Mouse (Mus musculus): Measurements from ENCODE around the gene Lemd2. TPM values are rescaled to one million over a fixed set of nuclear protein-coding genes. Genes with fewer than 3 reads are reported as not detected.

The Lemd2 gene
- polyA plus RNA-seq, 1 experiment from 2014 or later, result 9.7 TPM

DNA sequence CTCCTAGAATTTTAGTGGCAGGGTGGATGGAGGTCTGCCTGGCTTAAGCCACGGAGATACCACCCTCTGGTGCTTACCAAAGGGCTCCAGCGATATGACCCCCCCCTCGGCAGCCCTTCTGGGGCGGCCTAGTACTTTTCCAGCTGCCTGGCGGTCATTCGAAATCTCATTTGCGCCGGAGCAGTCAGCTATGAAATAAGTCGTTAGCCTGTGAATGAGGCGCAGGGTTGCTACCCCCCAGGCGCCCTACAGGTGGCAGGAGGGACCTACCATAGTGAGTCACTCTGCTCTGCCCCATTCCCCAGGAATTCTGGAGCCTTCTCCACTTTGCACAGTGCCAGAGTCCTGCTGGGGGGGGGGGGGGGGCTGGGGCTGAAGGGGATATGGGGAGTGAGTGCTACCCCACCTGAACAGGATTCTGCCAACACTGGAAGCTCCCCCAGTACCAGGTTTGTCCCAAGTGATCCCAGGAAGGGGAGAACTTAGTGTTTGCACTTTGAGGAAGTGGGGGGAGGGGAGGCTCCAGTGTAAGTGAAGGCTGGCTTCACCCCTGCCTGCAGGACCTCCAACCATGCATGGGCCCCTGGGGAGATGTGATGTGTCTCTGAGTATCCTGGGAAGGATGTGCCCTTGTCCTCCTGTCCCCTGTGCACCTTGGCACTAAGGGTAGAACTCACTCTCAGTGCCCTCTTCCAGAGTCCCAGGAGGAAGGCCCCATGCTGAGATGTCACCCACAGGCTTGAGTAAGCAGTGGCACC is 8.7 kb upstream of the Lemd2 start:
- ATAC-seq (ENCODE audit: low FRiP score, low TSS enrichment), result peak; percentile 89
- 2% methylated on average over 11 of the region's 11 CpGs for WGBS
- Histone ChIP-seq H3K4me3 (ENCODE audit: low read length) (no peak overlapping the region), H3K4me1 (ENCODE audit: insufficient read depth, low read length) (peaks cover 24% of the 10 kb centered on the region), H3K27ac (ENCODE audit: low read length) (peak overlapping the region; percentile 78), H3K36me3 (ENCODE audit: insufficient read depth, low read length) (no peaks in the 10 kb centered on the region), H3K9ac (replicated peaks; ENCODE audit: low read length) (0 out of 2 replicates have a peak overlapping the region, but pooled peaks have one; percentile 32), H3K4me2 (replicated peaks; ENCODE audit: low read depth, low read length) (peak overlapping the region; percentile 25; the same call in 1 of the 2 replicates), H3K9me3 (ENCODE audit: low read length) (no peaks in the 10 kb centered on the region), H3K27me3 (ENCODE audit: insufficient read depth, low read length) (no peaks in the 10 kb centered on the region)

DNA sequence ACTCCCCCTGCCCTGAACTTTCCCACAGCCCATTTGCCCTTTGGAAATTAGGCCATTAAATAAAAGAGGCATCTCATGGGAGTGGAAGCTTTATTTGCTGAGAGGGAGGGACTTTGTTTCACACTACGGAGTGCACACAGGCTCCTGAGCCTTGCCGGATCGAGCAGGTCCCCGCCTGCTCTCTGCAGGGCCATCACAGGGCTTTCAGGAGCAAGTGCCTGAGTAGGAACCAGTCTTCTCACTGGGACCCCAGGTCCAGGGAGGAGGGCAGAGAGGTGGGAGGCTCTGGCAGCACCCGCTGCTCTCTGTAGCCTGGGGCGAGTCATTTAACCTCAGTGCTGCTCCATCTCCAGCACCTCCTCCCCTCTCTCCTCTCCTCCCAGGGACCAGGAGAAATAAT is 7.7 kb upstream of the Lemd2 start:
- Histone ChIP-seq H3K27me3 (ENCODE audit: insufficient read depth, low read length) (no peaks in the 10 kb centered on the region), H3K27ac (ENCODE audit: low read length) (peak overlapping the region; percentile 78), H3K4me2 (replicated peaks; ENCODE audit: low read depth, low read length) (no peak overlapping the region), H3K9me3 (ENCODE audit: low read length) (no peaks in the 10 kb centered on the region), H3K36me3 (ENCODE audit: insufficient read depth, low read length) (no peaks in the 10 kb centered on the region), H3K4me3 (ENCODE audit: low read length) (no peak overlapping the region), H3K4me1 (ENCODE audit: insufficient read depth, low read length) (peaks cover 25% of the 10 kb centered on the region), H3K9ac (replicated peaks; ENCODE audit: low read length) (peak overlapping the region; percentile 32)
- 10% methylated on average over 6 of the region's 6 CpGs for WGBS
- peak; percentile 63 for ATAC-seq (ENCODE audit: low FRiP score, low TSS enrichment)

DNA sequence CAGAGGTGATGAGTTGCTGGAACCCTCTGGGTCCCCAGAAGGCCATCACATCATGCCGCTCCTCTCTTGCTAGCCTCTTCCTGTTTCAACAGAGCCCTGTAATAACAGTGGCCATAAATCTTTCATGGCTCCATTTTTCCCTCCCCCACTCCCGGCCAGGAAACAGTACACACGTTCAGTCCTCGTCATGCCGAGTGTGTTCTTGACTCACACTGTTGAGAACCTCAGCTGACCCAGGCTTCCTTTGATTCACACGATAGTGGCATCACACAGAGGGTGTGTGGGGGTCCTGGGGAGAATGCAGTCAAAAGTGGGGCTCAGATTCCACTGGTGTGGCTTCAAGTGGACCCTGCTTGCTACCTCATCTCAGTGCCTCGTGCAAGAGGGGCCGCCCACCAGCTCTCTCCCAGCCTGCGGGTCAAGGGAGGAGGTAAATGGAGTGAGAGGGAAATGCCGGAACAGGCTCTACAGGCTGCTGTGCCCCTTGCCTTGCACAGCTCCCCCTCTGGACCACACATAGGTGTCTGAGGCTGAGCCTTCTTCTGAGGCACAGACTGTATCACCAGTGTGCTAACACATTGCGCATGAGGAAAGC is 2.9 kb upstream of the Lemd2 start:
- Histone ChIP-seq H3K9me3 (ENCODE audit: low read length) (peaks cover under 1% of the 10 kb centered on the region), H3K4me2 (replicated peaks; ENCODE audit: low read depth, low read length) (0 out of 2 replicates have a peak overlapping the region, but pooled peaks have one; percentile 10), H3K27me3 (ENCODE audit: insufficient read depth, low read length) (no peaks in the 10 kb centered on the region), H3K27ac (ENCODE audit: low read length) (no peak overlapping the region), H3K4me1 (ENCODE audit: insufficient read depth, low read length) (peaks cover 30% of the 10 kb centered on the region), H3K36me3 (ENCODE audit: insufficient read depth, low read length) (peaks cover 3% of the 10 kb centered on the region; the same call in 1 of the 2 replicates), H3K9ac (replicated peaks; ENCODE audit: low read length) (peak overlapping the region; percentile 18; the same call in 1 of the 2 replicates), H3K4me3 (ENCODE audit: low read length) (no peak overlapping the region)
- ATAC-seq (ENCODE audit: low FRiP score, low TSS enrichment), result no peak
- WGBS, result 14% methylated on average over 11 of the region's 11 CpGs

DNA sequence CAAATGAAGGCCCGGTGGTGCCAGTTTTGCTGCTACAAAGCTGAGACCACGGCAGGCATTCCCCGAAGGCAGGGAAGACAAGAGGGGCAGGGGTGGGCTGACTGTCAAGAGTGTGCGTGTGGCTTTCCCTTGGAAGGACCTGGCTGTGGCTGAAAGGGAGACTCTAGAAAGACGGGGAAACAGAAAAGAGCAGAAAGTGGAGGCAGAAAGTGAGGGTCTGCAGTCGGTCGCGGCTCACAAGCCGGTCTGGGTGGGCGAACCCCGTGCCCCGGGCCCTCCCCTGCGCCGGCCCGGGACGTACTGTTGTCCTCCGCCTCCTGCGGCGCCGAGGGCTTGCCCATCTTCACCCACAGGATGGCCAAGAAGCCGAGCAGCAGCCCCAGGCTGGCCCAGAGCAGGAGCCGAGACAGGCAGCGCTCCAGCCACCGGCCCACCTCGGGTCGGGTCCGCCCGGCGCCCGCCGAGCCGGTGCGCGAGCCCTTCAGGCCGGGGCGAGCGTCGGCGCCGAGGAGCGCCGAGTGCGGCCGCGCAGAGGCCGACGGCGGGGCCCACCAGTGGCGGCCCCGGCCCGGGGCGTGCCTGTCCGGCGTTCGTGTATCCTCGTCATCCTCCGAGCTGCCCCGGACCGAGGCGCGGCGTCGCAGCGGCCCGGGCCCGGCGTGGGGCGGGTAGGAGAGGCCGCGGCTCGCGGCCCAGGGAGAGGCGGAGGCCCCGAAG is 753 bp downstream of the Lemd2 start:
- Histone ChIP-seq H3K36me3 (ENCODE audit: insufficient read depth, low read length) (peaks cover 25% of the 10 kb centered on the region), H3K27ac (ENCODE audit: low read length) (peak overlapping the region; percentile 95), H3K4me1 (ENCODE audit: insufficient read depth, low read length) (peaks cover 49% of the 10 kb centered on the region), H3K4me3 (ENCODE audit: low read length) (peak overlapping the region; percentile 90), H3K4me2 (replicated peaks; ENCODE audit: low read depth, low read length) (peak overlapping the region; percentile 77), H3K9ac (replicated peaks; ENCODE audit: low read length) (peak overlapping the region; percentile 96), H3K27me3 (ENCODE audit: insufficient read depth, low read length) (no peaks in the 10 kb centered on the region), H3K9me3 (ENCODE audit: low read length) (peaks cover 4% of the 10 kb centered on the region)
- ATAC-seq (ENCODE audit: low FRiP score, low TSS enrichment), result peak; percentile 33
- WGBS, result under 1% methylated on average over 61 of the region's 74 CpGs

DNA sequence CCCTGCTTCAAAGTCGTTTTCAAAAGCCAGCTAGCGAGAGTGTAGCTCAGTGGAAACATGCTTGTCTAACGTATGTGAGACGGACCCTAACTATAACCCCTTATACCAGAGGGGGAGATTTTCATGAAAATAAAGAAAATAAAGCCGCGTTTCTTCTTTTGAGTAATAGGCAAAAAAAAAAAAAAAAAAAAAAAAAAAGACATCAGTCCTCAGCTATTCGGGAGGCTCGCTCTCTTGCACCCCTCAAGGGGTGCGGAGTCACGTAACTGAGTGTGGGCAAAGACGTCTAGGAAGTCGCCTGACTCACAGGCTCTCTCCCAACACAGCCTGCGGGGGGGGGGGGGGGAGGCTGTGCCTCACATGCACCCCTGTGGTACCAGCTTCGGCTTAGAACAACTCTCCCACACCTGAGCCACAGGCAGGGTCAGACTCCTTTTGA is 1.3 kb downstream of the Lemd2 start:
- H3K36me3 ChIP-seq (ENCODE audit: insufficient read depth, low read length), result peaks cover 30% of the 10 kb centered on the region
- H3K9me3 ChIP-seq (ENCODE audit: low read length), result peaks cover 4% of the 10 kb centered on the region
- WGBS, result 41% methylated on average over 13 of the region's 14 CpGs
- peak overlapping the region; percentile 90 for H3K4me3 ChIP-seq (ENCODE audit: low read length)
- H3K4me2 ChIP-seq (replicated peaks; ENCODE audit: low read depth, low read length), result peak overlapping the region; percentile 77
- no peaks in the 10 kb centered on the region for H3K27me3 ChIP-seq (ENCODE audit: insufficient read depth, low read length)
- H3K9ac ChIP-seq (replicated peaks; ENCODE audit: low read length), result peak overlapping the region; percentile 96
- ATAC-seq (ENCODE audit: low FRiP score, low TSS enrichment), result no peak
- peak overlapping the region; percentile 95 for H3K27ac ChIP-seq (ENCODE audit: low read length)
- peaks cover 49% of the 10 kb centered on the region for H3K4me1 ChIP-seq (ENCODE audit: insufficient read depth, low read length)

DNA sequence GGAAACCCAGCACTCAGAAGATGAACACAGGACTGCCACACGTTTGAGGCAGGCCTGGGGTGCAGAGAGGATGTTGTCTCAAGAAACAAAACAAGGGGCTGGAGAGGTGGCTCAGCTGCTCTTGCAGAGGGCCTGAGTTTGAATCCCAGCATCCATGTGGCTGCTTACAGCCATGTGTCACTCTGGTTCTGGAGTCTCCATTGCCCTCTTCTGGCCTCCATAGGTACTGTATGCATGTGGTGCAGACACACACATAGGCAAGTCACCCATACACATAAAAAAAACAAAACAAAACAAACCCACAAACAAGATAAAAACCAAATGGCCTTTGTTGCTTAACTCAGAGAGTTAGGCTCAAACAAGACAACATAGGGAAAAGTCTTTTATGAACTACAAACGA is 2.3 kb downstream of the Lemd2 start:
- Histone ChIP-seq H3K36me3 (ENCODE audit: insufficient read depth, low read length) (peaks cover 37% of the 10 kb centered on the region), H3K9me3 (ENCODE audit: low read length) (peaks cover 4% of the 10 kb centered on the region), H3K27ac (ENCODE audit: low read length) (no peak overlapping the region), H3K4me3 (ENCODE audit: low read length) (no peak overlapping the region), H3K4me2 (replicated peaks; ENCODE audit: low read depth, low read length) (no peak overlapping the region), H3K9ac (replicated peaks; ENCODE audit: low read length) (no peak overlapping the region), H3K27me3 (ENCODE audit: insufficient read depth, low read length) (no peaks in the 10 kb centered on the region), H3K4me1 (ENCODE audit: insufficient read depth, low read length) (peaks cover 43% of the 10 kb centered on the region)
- WGBS, result 65% methylated on average over 2 of the region's 2 CpGs
- no peak for ATAC-seq (ENCODE audit: low FRiP score, low TSS enrichment)

DNA sequence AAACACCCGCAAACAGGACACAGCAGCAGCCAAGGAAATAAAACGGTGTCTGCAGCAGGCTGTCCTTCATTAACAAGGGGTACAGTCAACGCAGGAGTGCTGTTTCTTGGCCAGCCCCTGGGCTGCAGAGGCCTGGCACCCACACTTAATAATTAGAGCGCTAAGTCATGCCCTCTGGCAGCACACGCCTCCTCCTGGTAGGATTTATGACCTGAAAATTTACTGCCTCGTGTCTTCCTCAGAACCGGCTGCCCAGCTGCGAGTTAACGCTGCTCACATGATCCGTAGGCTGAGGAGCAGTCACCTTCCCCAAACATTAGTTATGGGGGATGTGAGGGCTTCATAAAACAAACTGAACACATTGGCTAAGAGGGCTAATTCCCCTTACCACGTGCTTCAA is 3.5 kb downstream of the Lemd2 start:
- WGBS, result 15% methylated on average over 11 of the region's 11 CpGs
- peak overlapping the region; percentile 5; the same call in 1 of the 2 replicates for H3K9ac ChIP-seq (replicated peaks; ENCODE audit: low read length)
- no peak overlapping the region for H3K27ac ChIP-seq (ENCODE audit: low read length)
- H3K4me1 ChIP-seq (ENCODE audit: insufficient read depth, low read length), result peaks cover 36% of the 10 kb centered on the region
- H3K9me3 ChIP-seq (ENCODE audit: low read length), result peaks cover 4% of the 10 kb centered on the region
- H3K27me3 ChIP-seq (ENCODE audit: insufficient read depth, low read length), result no peaks in the 10 kb centered on the region
- peaks cover 46% of the 10 kb centered on the region for H3K36me3 ChIP-seq (ENCODE audit: insufficient read depth, low read length)
- no peak for ATAC-seq (ENCODE audit: low FRiP score, low TSS enrichment)
- H3K4me3 ChIP-seq (ENCODE audit: low read length), result no peak overlapping the region
- no peak overlapping the region for H3K4me2 ChIP-seq (replicated peaks; ENCODE audit: low read depth, low read length)

DNA sequence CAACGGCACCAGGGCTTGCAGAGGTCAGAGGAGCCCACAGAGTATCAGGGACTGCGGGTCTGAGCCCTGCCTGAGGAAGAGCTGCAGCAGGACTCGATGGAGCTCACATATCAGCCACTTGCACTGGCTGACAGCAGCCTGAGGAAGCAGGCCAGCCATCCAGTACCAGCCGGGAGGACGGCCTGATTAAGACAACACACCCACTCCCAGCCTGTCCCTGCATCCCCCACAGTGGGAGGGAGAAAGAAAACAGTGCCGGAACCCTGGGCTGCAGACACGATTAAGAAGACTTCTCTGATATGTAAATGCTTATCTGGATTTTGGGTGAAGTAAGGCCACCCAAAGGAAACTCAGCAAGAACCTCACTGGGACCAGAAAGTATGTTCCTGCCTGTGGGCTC is 4.4 kb downstream of the Lemd2 start:
- Histone ChIP-seq H3K27me3 (ENCODE audit: insufficient read depth, low read length) (no peaks in the 10 kb centered on the region), H3K4me1 (ENCODE audit: insufficient read depth, low read length) (peaks cover 36% of the 10 kb centered on the region), H3K36me3 (ENCODE audit: insufficient read depth, low read length) (peaks cover 55% of the 10 kb centered on the region), H3K4me3 (ENCODE audit: low read length) (no peak overlapping the region), H3K4me2 (replicated peaks; ENCODE audit: low read depth, low read length) (no peak overlapping the region; the same call in 1 of the 2 replicates), H3K9ac (replicated peaks; ENCODE audit: low read length) (0 out of 2 replicates have a peak overlapping the region, but pooled peaks have one; percentile 22), H3K9me3 (ENCODE audit: low read length) (peaks cover 4% of the 10 kb centered on the region), H3K27ac (ENCODE audit: low read length) (no peak overlapping the region)
- WGBS, result 30% methylated on average over 7 of the region's 7 CpGs
- no peak for ATAC-seq (ENCODE audit: low FRiP score, low TSS enrichment)

DNA sequence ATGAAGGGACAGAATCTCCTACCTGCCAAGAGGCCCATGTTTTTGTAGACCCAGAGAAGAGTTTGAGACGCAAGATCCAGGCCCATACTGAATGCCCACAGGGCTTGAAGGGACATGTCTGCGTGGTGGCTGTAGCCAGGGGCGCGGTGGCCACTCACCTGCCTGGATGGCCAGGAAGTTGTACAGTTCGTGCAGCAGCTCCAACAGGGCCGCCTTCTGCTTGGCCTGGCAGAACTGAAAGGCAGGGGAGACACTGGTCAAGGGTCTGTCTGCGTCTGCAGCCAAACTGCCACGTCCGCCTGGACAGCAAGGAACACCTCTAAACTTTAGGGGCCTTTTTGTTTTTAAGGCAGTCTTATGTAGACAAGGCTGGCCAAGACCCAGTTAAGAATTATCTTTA is 5.1 kb downstream of the Lemd2 start:
- Histone ChIP-seq H3K4me1 (ENCODE audit: insufficient read depth, low read length) (peaks cover 36% of the 10 kb centered on the region), H3K36me3 (ENCODE audit: insufficient read depth, low read length) (peaks cover 62% of the 10 kb centered on the region), H3K9me3 (ENCODE audit: low read length) (peaks cover 4% of the 10 kb centered on the region)

More for the DNA sequence above, 5.1 kb downstream of the Lemd2 start:
- Histone ChIP-seq H3K4me3 (ENCODE audit: low read length) (no peak overlapping the region), H3K4me2 (replicated peaks; ENCODE audit: low read depth, low read length) (no peak overlapping the region), H3K27ac (ENCODE audit: low read length) (no peak overlapping the region), H3K9ac (replicated peaks; ENCODE audit: low read length) (no peak overlapping the region), H3K27me3 (ENCODE audit: insufficient read depth, low read length) (no peaks in the 10 kb centered on the region)
- no peak for ATAC-seq (ENCODE audit: low FRiP score, low TSS enrichment)
- WGBS, result 95% methylated on average over 9 of the region's 9 CpGs
